10 mouse cellular contexts compared by ENCODE assay signal in genomic region chr5:69844809-69845208, GRCm38 (mm10).
"Had no signal": no experiment of that assay in that cellular context is flagged by ENCODE, and none has a peak within 500 bp of the region (broad histone marks: within the 10 kb centered on the region; RNA-seq: fewer than 3 reads in every experiment).

No protein-coding gene starts in this region.

- DNase-seq: kidney, postnatal 25 days; left cerebral cortex, postnatal 4 days; lung, adult 18-20 months; right cerebral cortex, postnatal 14 days; thymus, postnatal 36 days had no signal

- H3K36me3 ChIP-seq: kidney, embryonic 15.5 days; limb, embryonic 13.5 days; midbrain, embryonic 13.5 days; stomach, embryonic 15.5 days had no signal

- H3K27ac ChIP-seq: kidney, embryonic 15.5 days; limb, embryonic 13.5 days; liver, embryonic 14.5 days; midbrain, embryonic 13.5 days; stomach, embryonic 15.5 days had no signal

- H3K4me1 ChIP-seq: kidney, embryonic 15.5 days; limb, embryonic 13.5 days; midbrain, embryonic 13.5 days; stomach, embryonic 15.5 days had no signal

- H3K9ac ChIP-seq: kidney, embryonic 15.5 days; limb, embryonic 13.5 days; liver, embryonic 14.5 days; midbrain, embryonic 13.5 days; stomach, embryonic 15.5 days had no signal

- H3K4me3 ChIP-seq: kidney, embryonic 15.5 days; limb, embryonic 13.5 days; midbrain, embryonic 13.5 days; stomach, embryonic 15.5 days had no signal

- H3K27me3 ChIP-seq: kidney, embryonic 15.5 days; limb, embryonic 13.5 days; midbrain, embryonic 13.5 days; stomach, embryonic 15.5 days had no signal

- ATAC-seq: midbrain, embryonic 13.5 days had no signal
